Mouse (Mus musculus): ENCODE data around the gene Otx1.

The Otx1 gene

GRCm38 (mm10) chr11:22002783-22003340 lies at the start of gene Otx1:
Gene Otx1 (minus strand): TSS chr11:22002897.
- peak; percentile 15 for DNase-seq (ENCODE audit: low spot score)

GRCm38 (mm10) chr11:22050864-22051263 lies 48.2 kb upstream of the Otx1 start:
- DNase-seq (ENCODE audit: low spot score): no peak

GRCm38 (mm10) chr11:22039854-22040426 lies 37.2 kb upstream of the Otx1 start:
- DNase-seq (ENCODE audit: low spot score): no peak

GRCm38 (mm10) chr11:22034564-22035105 lies 31.9 kb upstream of the Otx1 start:
- no peak for DNase-seq (ENCODE audit: low spot score)

- no peak for DNase-seq (ENCODE audit: low spot score)
These were observed 30.9 kb upstream of the Otx1 start for GRCm38 (mm10) chr11:22033582-22033981.

GRCm38 (mm10) chr11:22020602-22021001 lies 17.9 kb upstream of the Otx1 start:
- no peak for DNase-seq (ENCODE audit: low spot score)

GRCm38 (mm10) chr11:22017444-22017843 lies 14.7 kb upstream of the Otx1 start:
- no peak for DNase-seq (ENCODE audit: low spot score)

GRCm38 (mm10) chr11:22016341-22016740 lies 13.6 kb upstream of the Otx1 start:
- DNase-seq (ENCODE audit: low spot score): no peak

- DNase-seq (ENCODE audit: low spot score): no peak
These were observed 6.1 kb upstream of the Otx1 start for GRCm38 (mm10) chr11:22008817-22009216.

GRCm38 (mm10) chr11:22008129-22008596 lies 5.5 kb upstream of the Otx1 start:
- DNase-seq (ENCODE audit: low spot score): no peak

GRCm38 (mm10) chr11:22007781-22008110 lies 5.0 kb upstream of the Otx1 start:
- no peak for DNase-seq (ENCODE audit: low spot score)

- DNase-seq (ENCODE audit: low spot score): no peak
These were observed 4.5 kb upstream of the Otx1 start for GRCm38 (mm10) chr11:22007088-22007780.

GRCm38 (mm10) chr11:22006471-22007087 lies 3.9 kb upstream of the Otx1 start:
- DNase-seq (ENCODE audit: low spot score): no peak

GRCm38 (mm10) chr11:22005281-22005870 lies 2.7 kb upstream of the Otx1 start:
- DNase-seq (ENCODE audit: low spot score): no peak

GRCm38 (mm10) chr11:22004331-22004841 lies 1.7 kb upstream of the Otx1 start:
- DNase-seq (ENCODE audit: low spot score): no peak

- DNase-seq (ENCODE audit: low spot score): peak; percentile 37
These were observed 764 bp upstream of the Otx1 start for GRCm38 (mm10) chr11:22003341-22003981.

- peak; percentile 21 for DNase-seq (ENCODE audit: low spot score)
These were observed 475 bp downstream of the Otx1 start for GRCm38 (mm10) chr11:22002062-22002782.

- DNase-seq (ENCODE audit: low spot score): peak; percentile 35
These were observed 1.2 kb downstream of the Otx1 start for GRCm38 (mm10) chr11:22001321-22002061.

GRCm38 (mm10) chr11:22000316-22001076 lies 2.2 kb downstream of the Otx1 start:
- DNase-seq (ENCODE audit: low spot score): peak; percentile 31
